Mouse (Mus musculus) lung, postnatal 36 days (tissue): ENCODE data around the gene Shc1.

Source experiments
- DNase-seq: peaks from one replicate; pipeline ENCODE4 v3.0.0; 2022; ENCODE audit warnings: mixed read lengths

Gene Shc1

DNA sequence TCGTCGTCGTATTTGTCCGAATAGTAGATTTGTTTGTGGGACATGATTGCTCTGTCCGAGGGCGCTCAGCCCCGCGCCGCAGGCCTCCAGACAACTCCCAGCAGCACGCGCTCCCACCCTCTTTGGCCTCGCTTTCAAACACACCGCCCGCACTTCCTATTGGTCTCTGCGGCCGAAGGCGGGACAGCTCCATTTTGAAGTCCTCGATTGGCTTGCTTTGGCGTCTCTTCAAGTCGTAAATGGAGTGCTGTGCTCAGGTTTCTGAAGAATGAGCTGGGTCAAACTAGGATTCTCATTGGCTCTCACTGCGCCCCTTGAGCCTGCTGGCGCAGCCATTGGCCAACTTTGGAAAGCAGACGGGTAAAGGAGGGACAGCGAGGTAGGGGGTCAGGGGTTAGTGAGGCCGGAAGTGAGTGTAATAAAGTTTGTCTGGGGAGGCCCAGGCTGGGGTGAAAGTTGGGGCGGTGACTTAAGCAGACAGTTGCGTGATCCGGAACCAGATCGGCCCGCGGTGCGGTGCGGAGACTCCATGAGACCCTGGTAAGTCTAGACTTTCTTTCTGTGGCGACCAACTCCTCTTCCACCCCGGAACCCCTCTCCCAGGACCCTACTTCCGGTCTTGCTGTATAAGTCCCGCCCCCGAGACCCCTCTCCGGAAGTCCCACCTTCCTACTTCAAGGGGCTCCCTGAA, at the start of gene Shc1, which contains the start of gene Cks1b:
TSS of gene Shc1 (plus strand) at position 274 of the 691 bp plus-strand sequence.
TSS of gene Cks1b (minus strand) at position 214 of the 691 bp plus-strand sequence.
- DNase-seq: peak; percentile 99

DNA sequence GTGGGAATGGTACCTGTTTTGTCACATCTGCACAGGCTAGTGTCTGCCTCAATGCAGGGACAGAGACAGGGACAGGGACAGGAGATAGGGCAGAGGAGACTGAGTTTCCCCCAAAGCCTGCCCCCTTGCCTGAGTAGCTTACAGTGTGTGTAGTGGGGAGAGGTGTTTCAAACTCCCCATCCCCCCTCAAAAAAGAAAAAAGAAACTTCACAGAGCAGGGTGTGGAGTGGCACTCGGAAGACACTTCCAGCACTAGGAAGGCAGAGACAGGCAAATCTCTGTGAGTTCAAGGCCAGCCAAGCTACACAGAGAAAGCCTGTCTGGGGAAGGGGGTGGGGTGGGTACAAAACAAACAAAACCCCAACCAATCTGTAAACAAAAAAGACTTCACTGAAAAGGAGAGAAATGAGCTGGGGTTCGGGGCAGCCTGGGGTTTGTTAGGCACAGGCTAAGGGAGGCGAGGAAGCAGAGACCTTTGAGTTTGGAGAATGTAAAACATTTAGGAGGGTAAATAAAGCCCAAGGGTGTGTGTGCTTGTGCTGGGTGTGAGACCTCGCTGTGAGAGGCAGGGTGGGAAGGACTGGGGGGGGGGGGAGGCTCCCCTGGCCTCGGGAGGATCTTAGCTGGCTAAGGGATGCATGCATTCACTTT, 44.5 kb upstream of the Shc1 start:
- DNase-seq: no peak

DNA sequence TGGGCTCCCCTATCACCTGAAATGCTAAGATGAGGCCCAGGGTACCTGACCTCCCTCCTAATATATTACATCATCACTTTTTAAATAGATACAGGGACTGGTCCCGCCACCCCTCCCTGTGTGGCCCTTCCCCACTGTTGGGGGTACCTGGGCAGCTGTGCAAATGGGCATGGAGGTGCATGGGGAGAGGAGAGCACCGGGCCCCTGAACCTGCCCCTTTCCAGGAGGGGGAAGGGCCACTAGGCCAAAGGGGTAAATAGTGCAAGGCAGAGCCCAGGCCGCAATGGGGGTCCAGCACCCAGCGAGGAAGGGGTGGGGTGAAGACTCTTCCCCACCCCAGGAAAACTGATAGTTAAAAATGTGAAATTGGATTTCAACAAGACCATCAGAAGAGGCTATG, 40.4 kb upstream of the Shc1 start:
- DNase-seq: no peak

DNA sequence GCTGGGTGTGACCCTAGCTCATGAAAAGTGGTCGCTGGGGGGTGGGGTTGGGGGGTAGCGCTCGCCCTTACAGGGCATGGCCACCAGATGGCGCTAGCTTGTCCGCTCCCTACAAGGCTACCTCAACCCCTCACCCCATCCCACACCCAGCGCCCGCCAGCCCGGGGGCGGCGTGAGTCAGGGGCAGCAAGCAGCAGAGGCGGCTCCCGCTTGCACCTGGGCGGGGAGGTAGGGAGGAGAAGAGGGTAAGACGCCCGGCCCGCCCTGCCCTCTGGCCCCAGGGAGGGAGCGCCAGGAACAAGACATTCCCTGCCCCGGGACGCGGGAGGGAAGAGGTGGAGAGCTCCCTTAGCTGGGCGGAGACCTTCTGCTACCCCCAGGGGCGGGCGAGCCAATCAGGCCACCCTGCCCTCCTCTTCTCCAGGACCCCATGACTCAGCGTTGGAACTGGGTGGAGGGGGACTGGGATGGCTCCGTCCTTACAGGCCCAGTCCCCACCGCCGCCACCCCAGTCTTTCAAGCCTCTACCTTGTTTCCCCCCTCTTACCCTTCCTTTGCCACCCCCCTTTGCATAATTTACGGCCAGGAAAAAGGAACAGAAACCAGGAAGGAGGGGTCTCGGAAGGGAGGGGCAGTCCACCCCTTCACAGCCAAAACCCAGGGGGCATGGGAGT, 39.7 kb upstream of the Shc1 start:
- DNase-seq: peak; percentile 63

DNA sequence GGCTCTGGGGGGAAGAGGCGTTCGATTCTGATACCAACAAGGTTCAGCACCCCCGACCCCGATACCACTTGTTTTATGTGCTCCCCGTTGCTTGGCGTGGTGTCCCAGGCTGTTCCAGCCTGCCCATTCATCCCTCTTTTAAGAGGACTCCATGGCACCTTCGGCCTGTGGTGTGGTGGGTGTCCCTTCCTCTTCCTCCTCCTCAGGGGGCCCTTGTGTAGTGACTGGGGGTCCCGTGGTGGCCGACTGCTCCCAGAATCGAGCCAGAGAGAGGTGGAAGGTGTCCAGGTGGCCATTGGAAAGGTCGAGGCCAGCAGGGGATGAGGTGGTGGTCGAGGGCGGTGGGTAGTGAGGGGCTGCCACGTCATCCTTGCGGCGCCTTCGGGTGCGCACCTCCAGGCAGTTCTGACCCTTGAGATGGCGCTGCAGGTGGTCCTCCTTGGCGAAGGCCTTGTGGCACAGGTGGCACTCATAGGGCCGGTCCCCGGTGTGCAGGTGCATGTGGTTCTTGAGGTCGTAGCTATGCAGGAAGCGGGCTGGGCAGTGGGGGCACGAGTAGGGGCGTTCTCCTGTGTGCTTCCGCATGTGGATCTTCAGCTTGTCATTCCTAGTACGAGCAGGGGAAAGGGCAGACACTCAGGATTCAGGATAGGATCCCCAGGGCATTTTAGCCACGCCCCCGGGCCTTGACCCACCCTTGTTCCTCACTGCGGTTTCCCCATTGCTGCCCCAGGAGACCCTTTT, 38.7 kb upstream of the Shc1 start:
- DNase-seq: no peak

DNA sequence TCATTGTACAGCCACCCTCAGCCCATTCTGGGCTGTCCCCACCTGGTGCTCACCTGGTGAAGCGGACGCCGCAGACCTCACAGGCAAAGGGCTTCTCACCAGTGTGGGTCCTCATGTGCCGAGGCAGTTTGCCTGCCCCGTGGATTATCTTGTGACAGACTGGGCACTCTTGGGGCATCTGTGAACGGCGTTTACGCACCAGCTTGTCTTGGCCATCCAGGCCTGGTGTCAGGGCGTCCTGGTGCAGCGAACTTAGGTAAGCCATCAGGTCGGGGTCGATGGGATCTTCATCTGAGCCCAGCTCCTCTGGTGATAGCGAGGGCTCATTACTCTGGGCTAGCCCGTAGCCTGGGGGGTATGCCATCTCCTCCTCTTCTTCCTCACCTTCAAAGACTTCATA, 38.0 kb upstream of the Shc1 start:
- no peak for DNase-seq

DNA sequence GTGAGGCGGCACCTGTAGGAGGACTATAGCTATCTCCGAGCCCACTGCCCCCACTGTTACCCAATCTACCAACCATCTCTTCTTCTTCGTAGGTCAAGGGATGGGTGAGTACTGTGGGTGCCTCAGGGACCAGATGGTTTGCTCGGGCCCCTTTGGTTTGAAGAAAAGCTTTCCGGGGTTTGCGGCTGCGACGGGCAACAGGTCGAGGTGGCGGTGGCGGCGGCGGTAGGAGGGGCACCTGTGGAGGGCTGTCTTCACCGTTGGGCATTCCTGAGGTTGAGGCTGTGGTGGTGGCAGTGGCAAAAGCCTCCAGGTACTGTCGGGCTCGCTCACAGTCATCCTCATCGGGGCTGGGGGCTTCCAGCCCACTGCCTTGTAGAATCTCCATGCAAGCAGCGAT, 37.5 kb upstream of the Shc1 start:
- no peak for DNase-seq

DNA sequence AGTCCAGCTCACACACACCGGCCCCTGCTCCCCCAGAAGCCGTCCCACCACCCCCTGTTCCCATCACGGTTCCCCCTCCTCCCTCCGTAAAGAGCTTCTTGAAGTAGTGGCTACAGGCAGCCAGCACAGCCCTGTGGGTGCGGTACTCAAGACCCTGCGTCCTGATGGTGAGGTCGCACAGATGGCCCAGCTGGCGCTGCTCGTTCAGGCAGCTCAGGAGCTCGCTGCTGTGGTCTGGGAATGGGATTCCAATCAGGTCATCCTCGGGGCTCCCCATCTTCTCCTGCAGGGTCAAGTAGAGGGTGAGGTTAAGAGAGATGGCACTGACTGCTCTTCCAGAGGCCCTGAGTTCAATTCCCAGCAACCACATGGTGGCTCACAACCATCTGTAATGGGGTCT, 37.0 kb upstream of the Shc1 start:
- DNase-seq: no peak

DNA sequence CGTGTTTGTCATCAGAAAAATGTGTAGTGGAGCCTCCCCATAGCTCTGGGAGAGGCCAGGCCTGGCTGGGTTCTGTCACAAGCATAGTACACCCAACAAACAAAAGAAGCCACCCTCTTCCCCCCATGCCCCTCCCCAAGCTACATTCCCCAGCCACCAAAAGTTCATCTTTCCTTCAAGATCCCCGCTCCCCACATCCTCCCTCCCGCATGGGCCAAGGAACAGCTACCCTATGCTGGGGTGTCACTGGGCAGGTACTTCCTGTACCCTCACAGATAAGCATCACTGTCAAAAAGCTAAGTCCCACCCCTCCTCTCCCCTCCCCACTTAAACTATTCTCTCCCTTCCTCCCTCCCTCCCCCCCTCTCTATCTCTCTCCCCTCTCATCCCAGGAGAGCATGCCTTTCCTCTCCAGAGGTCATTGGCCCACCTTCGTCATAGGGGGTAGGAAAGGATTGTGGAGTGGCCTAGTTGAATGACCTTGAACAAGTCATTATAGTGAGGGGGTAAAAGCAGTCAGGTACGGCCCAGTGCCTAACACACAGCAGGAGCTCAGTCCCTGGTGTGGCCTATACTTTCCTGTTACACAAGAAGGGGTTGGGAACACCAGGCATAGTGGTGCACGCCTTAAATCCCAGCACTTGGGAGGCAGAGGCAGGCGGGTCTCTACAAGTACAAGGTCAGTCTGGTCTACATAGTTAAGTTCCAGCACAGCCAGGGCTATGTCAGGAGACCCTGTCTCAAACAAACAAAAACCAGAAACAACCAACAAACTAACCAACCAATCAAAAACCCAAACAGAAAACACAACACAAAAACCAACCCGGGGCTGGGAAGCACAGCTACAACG, 36.0 kb upstream of the Shc1 start:
- DNase-seq: no peak

DNA sequence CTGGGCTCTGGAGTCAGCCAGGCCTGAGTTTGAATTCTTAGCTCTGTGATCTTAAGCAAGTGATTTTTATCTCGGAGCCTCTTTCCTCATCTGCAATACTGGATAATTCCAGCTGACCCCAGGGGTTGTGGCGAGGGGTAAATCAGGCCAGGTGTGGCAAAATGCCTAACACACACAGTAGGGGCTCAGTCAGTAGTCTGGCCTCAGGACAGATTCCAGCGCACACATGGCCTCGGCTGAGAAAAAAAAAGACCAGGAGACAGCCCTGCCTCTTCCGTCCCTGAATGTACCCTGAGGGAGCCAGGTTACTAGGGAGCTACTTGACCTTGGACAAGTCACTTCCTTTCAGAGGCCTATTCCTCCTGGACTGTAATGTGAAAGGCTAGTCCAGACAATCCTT, 35.3 kb upstream of the Shc1 start:
- no peak for DNase-seq

DNA sequence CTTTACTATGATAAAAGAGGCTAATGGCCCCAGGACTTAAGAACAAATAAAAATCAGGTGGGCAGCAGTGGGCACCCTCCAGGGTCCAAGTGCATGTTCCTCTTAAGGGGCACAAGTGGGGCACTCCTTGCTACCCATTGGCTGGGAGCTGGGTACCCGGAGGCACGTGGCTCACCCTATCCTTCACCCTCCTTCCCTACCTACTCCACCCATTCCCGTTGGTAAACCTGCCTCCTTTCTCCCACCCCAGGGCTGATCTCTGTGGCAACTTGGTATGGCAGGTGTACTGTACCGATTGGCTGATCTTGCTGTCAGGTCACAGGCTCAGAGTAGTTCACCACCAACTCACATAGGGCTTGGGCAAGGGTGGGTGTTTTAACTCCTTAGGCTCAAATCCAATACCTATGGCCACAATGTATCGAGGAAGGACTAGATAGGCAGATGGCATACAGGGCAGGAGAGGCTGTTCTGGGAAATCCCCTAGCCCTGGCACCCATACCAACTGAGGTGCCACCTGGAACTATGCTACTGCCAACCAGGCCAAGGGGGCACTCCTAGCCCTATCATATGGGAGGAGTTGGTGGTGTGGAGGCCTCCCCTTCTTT, 34.5 kb upstream of the Shc1 start:
- DNase-seq: peak; percentile 51

DNA sequence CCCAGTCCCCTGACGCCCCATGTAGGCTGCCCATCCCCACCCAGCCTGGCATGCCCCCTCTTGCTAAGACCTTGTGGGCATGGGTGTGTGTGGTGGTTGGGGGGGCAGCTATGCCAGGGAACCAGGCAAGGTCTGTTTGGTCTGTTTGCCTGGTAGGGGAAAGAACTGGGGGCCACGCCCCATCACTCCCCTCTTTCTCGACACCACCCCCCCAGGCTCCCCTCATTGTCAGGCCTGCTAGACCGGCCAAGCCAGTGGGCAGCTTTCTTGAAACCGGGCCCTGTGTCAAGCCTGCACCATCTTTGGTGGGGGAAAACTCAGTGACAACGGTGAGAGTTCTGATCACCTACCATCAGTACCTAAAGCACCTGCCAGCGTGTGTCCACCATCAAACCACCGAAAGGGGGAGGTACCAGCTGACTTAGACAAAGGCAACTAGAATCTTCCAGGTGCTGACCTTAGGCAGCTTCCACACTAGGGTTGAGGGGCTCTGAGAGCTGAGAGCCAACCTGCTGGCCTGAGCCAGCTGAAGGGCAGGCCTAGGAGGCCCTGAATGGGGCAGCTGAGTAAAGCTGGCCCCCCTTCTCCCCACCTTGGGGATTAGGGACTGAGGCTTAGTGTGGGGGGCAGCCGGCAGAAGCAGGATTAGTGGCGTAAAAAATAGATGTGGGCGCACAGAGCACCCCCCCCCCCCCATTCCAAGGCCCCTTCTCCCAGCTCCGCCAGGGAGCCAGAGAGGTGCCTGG, 33.7 kb upstream of the Shc1 start:
- DNase-seq: no peak

DNA sequence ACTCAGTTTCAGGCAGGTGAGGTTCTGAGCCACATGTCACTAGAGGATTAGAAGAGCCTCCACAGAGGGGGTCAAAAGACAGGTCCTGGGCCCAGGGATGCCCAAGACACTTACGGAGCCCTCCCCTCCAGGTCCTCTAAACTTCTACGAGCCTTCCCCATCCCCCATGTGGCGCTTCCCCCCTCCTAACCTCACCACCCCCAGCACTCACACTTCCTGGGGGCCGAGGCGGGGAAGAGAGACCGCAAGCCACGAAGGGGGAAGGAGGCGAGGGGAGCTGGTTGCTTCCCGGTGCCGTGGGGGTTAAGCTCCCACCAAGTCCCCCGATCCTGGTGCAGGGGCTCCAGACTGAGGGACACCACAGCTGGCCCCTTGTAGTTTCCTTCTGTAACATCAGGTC, 32.8 kb upstream of the Shc1 start:
- DNase-seq: no peak

DNA sequence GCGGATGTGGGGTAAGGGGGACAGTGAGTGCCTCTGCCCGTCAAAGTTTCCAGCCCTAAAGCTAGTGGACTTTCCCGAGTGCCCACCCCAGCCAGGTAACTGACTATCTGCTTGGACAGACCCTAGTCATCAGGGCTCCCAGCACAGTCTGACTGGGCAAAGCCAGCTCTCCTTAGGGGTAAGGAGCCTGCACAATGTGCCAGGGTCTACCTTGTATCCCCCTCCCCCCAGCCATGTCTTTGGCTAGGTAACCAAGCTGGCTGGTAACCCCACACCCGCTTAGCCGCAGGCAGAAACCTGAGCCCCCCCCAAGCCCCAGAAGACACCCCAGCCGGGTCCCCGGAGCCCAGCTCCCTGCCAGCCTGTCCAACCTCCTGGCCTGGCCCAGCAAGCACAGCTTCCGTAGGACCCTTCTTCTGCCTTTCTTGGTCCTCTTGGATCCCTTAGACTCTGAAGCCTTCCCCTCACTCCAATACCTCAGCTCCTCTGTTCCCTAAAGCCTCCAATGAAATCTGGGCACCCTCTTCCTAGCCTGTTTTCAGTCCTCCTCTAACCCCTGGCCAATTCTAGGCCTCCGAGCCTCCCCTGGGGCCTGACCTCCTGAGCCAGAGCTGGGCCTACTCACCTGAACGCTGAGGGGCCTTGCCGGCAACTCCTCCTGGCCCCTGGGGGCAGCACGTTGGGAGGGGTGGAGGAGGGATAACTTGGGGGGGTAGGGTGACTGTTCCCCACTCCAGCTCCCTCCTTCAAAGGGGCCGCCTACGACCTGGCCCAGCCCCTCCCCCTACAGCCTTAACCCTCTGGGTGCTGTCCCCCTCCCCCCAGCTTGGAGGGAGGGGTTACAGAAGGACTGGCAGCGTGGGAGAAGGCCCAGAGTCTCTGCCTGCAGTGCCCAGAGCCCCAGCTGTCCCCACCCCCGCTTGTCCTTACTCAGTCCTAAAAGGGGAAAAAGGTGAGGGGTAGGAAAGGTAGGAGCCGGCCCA, 31.5 kb upstream of the Shc1 start:
- no peak for DNase-seq

DNA sequence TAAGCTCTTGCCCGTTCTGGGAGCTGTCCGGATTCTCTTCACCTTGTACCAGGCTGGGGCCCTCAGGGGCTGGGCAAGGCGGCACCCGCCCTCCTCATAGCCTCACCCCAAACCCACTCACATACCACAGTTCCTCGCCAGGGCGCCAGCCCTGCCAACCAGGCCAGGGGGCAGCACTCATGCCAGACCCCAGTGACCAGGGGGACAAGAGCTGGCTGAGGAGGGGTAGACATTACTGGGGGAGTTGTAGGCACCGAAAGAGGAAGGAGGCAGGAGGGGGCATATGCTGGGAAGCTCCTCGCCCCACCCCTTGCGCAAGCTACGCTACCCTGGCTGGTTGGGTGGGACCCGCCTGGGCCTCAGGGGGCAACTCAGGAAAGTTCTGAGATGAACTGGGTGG, 30.6 kb upstream of the Shc1 start:
- DNase-seq: no peak

DNA sequence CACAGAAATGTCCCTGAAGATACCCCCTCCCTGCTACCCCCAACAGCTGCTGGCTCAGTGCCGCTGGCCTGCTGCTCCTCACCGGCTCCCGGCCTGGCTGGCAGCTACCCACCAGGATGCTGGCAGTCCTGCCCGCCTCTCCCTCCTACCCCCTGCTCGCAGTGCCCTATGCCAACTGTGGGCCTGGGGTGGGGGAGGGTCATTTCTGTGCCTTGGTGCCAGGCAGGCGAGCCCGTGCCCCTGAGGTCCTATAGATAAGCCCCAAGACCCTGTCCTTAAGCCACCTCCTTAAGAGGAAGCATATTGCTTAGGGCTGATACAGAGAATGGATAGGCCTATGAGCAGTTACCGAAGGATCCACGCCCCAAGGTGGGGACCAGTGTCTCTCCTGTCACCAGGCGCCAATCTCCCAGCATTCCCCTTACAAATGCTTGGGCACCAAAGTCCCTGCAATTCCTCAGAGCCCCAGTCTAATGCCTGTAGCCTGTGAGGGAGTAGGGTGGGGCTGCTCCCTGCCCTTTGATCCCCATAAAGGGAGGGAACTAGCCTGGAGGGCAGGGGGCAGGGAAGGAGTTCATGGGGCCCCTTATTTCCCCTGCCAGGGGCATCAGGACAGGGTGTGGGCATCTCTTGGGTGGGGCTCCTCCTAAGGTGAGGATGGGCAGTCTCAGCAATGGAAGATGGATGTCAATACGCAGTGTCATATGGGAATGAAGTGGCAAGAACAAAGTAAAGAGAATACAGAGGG, 29.9 kb upstream of the Shc1 start:
- no peak for DNase-seq

DNA sequence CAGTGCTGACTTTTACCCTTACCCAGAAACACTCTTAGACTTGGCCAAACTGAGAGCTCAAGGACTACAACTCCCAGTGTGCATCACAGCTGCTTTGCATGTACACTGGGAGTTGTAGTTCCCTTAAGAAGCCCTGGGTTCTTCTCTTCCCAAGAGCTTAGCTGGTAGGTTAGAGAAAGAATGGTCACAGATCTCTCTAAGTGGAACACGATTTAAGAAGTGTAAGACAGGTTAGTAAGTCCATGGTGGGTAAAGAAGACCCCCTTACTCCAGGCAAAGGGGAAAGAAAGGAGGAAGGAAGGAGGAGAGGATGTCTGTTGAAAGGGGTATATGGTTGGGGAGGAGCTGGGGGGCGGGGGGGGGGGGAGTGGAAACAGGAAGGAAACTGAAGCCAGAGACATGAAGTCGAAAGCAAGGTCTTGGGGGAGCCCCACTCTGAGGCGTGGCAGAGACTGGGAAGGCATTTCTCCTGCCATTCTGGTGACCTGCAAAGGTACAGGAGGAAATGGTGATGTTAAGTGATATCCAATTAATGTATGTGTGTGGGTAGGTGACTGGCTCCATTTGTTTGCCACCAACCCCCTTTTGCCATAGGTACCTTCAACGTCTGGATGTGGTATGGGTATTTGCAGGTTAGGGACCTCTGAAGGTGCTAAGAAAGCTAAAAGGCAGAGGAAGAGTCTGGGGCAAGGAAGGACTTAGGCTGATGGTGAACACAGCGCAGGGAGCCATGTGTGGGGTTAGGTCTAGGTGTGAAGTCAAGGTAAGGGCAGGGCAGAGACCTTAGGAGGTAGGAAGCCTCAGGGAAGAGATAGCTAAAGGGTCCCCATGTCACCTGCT, 29.1 kb upstream of the Shc1 start:
- DNase-seq: peak; percentile 67

DNA sequence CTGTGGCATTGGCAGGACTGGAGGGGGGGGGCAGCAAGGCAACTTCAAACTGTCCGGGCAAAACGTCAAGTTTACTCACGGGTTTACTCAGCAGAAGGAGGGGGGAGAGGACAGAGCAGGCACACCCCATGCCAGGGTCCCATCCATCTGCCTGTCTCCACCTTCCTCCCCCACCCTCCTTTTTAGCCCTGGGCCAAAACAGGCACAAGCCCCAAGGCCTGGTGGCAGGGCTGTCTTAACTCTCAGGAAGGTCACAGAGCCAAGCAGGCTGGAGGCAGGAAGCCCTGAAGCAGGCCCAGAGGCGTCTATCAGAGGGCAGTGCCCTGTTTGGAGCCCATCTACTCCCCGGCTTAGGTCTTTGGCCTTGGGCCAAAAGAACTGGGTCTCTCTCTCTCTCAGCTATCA, 28.1 kb upstream of the Shc1 start:
- peak; percentile 51 for DNase-seq
